ENCODE assay signal across 9 mouse cellular contexts in the genomic region with DNA sequence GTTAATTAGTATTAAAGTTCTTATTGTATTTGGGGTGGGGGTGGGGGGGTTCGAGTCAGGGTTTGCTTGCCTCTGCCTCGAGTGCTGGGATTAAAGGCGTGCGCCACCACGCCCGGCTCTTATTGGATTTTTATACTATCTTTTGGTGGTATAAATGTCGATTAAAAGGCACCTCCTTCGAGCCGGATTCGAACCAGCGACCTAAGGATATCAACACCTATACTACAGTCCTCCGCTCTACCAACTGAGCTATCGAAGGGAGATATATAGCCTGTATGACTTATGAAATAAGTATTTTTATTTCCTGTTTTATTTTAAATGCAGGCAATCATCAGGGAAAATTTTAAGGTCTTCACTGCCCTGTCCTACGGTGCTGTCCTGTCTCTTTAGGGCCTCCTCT. TPM values are rescaled to one million over a fixed set of nuclear protein-coding genes. Genes with fewer than 3 reads are reported as not detected.
A peak's percentile ranks its signal among the peaks of the same experiment; 100 is the strongest.
DNase-seq lines count a peak whose midpoint lies in the region; ATAC-seq lines count a peak whose summit lies in the region.
"Had no signal": no experiment of that assay in that cellular context is flagged by ENCODE, and none has a peak within 500 bp of the region (broad histone marks: within the 10 kb centered on the region; RNA-seq: fewer than 3 reads in every experiment).

No protein-coding gene starts in this region.

- ATAC-seq in limb, embryonic 11.5 days (ENCODE audit: insufficient number of reproducible peaks, low FRiP score, low TSS enrichment, low read depth), result no peak
- ATAC-seq in liver, embryonic 16.5 days (ENCODE audit: low read depth), result peak; percentile 10; the same call in 1 of the 2 replicates

- H3K9me3 ChIP-seq in limb, embryonic 11.5 days (ENCODE audit: control insufficient read depth, low read length), result no peaks in the 10 kb centered on the region
- no peaks in the 10 kb centered on the region for H3K9me3 ChIP-seq in limb, embryonic 10.5 days (replicated peaks)
- no peaks in the 10 kb centered on the region for H3K9me3 ChIP-seq in liver, embryonic 16.5 days (replicated peaks; ENCODE audit: control insufficient read depth, low read length)

- peaks cover 5% of the 10 kb centered on the region for H3K36me3 ChIP-seq in limb, embryonic 11.5 days (ENCODE audit: control insufficient read depth, insufficient read depth, low read length)
- H3K36me3 ChIP-seq in limb, embryonic 10.5 days, result peaks cover 6% of the 10 kb centered on the region
- no peaks in the 10 kb centered on the region for H3K36me3 ChIP-seq in liver, embryonic 16.5 days (ENCODE audit: control insufficient read depth, insufficient read depth)

- no peak overlapping the region for H3K4me2 ChIP-seq in limb, embryonic 11.5 days (ENCODE audit: low read depth, severe bottlenecking)
- H3K4me2 ChIP-seq in liver, embryonic 16.5 days (ENCODE audit: low read depth, low read length), result no peak overlapping the region

- no peak overlapping the region for H3K4me3 ChIP-seq in limb, embryonic 11.5 days (ENCODE audit: low read depth, low read length)
- H3K4me3 ChIP-seq in limb, embryonic 10.5 days, result no peak overlapping the region; the same call in 1 of the 2 replicates
- H3K4me3 ChIP-seq in liver, embryonic 16.5 days (ENCODE audit: low read depth, low read length), result no peak overlapping the region
- H3K4me3 ChIP-seq: left cerebral cortex, adult 2 months had no signal

- 18% methylated on average over 14 of the region's 14 CpGs for WGBS in limb, embryonic 11.5 days
- WGBS in limb, embryonic 10.5 days, result 9% methylated on average over 14 of the region's 14 CpGs
- WGBS in liver, embryonic 16.5 days (ENCODE audit: insufficient replicate concordance), result 8% methylated on average over 14 of the region's 14 CpGs

- H3K27ac ChIP-seq in limb, embryonic 11.5 days (replicated peaks; ENCODE audit: low read depth, low read length), result no peak overlapping the region
- H3K27ac ChIP-seq in limb, embryonic 10.5 days, result no peak overlapping the region
- H3K27ac ChIP-seq in liver, embryonic 16.5 days (ENCODE audit: low read length), result no peak overlapping the region
- H3K27ac ChIP-seq: left cerebral cortex, adult 2 months had no signal

- no peaks in the 10 kb centered on the region for H3K27me3 ChIP-seq in limb, embryonic 11.5 days (ENCODE audit: control insufficient read depth, insufficient read depth, low read length)
- H3K27me3 ChIP-seq in limb, embryonic 10.5 days (ENCODE audit: low read depth, poor library complexity, severe bottlenecking), result no peaks in the 10 kb centered on the region
- no peaks in the 10 kb centered on the region for H3K27me3 ChIP-seq in liver, embryonic 16.5 days (ENCODE audit: control insufficient read depth, insufficient read depth, low read depth, low read length)

- 0 out of 2 replicates have a peak, but pooled peaks cover 2% of the 10 kb centered on the region for H3K4me1 ChIP-seq in limb, embryonic 11.5 days (ENCODE audit: control insufficient read depth, insufficient read depth, low read length)
- peaks cover 23% of the 10 kb centered on the region for H3K4me1 ChIP-seq in limb, embryonic 10.5 days
- H3K4me1 ChIP-seq in liver, embryonic 16.5 days (ENCODE audit: control insufficient read depth, low read depth, low read length), result peaks cover 38% of the 10 kb centered on the region

- no peak overlapping the region for H3K9ac ChIP-seq in limb, embryonic 11.5 days (ENCODE audit: low read length)
- no peak overlapping the region for H3K9ac ChIP-seq in liver, embryonic 16.5 days (ENCODE audit: low read depth, low read length)

- peak; percentile 66 for DNase-seq in limb, embryonic 11.5 days (ENCODE audit: low spot score)
- DNase-seq in limb, embryonic 10.5 days (ENCODE audit: low spot score), result no peak
- peak; percentile 84 for DNase-seq in ES-CJ7 (ENCODE audit: low read depth, low spot score)
- peak; percentile 60 for DNase-seq in c-Kit-negative CD71-positive TER-119-positive erythroid progenitor cells, embryonic 14.5 days (ENCODE audit: low read depth, low spot score)
- no peak for DNase-seq in urinary bladder, postnatal 14 days (ENCODE audit: low spot score)
- no peak for DNase-seq in kidney, adult 8-10 months
- no peak for DNase-seq in ovary, postnatal 10 days (ENCODE audit: low spot score)

RNA-seq across cellular contexts. Expression of a gene that starts 3.3 kb away (rescaled TPM):
- polyA plus RNA-seq in limb, embryonic 11.5 days (2014; fragmentation: Nextera tagmentation; extraction: Ambion mirVana), result 16.3 and 17.4 TPM in 2 replicates
- 16.9 and 17.1 TPM in 2 replicates for polyA plus RNA-seq in limb, embryonic 10.5 days (2016; fragmentation: Nextera tagmentation; extraction: Ambion mirVana)
- 4.5 TPM in 2 replicates for polyA plus RNA-seq in liver, embryonic 16.5 days (2015; fragmentation: Nextera tagmentation; extraction: Ambion mirVana)

RNA-seq across cellular contexts. Expression of a gene that starts 38.8 kb away (rescaled TPM):
- polyA plus RNA-seq in limb, embryonic 11.5 days (2014; fragmentation: Nextera tagmentation; extraction: Ambion mirVana), result not detected in 2 replicates
- 0.08 and 0.10 TPM in 2 replicates for polyA plus RNA-seq in limb, embryonic 10.5 days (2016; fragmentation: Nextera tagmentation; extraction: Ambion mirVana)
- 1.9 and 2.0 TPM in 2 replicates for polyA plus RNA-seq in liver, embryonic 16.5 days (2015; fragmentation: Nextera tagmentation; extraction: Ambion mirVana)

RNA-seq across cellular contexts. Expression of a gene that starts 57.9 kb away (rescaled TPM):
- polyA plus RNA-seq in limb, embryonic 11.5 days (2014; fragmentation: Nextera tagmentation; extraction: Ambion mirVana), result 71.9 and 76.4 TPM in 2 replicates
- 55.7 and 69.0 TPM in 2 replicates for polyA plus RNA-seq in limb, embryonic 10.5 days (2016; fragmentation: Nextera tagmentation; extraction: Ambion mirVana)
- polyA plus RNA-seq in liver, embryonic 16.5 days (2015; fragmentation: Nextera tagmentation; extraction: Ambion mirVana), result 12.0 and 13.1 TPM in 2 replicates

Comparison
In these comparisons a context has a peak if more than half of its experiments do, and no peak if none do; other contexts are left out.
1. DNase-seq: peak in limb, embryonic 11.5 days (single experiment), ES-CJ7 (single experiment) and c-Kit-negative CD71-positive TER-119-positive erythroid progenitor cells, embryonic 14.5 days (single experiment); none in limb, embryonic 10.5 days (single experiment), urinary bladder, postnatal 14 days (single experiment), kidney, adult 8-10 months (0 of 2) and ovary, postnatal 10 days (single experiment).